Mouse (Mus musculus) thymus, postnatal 14 days (tissue): ENCODE results near the gene P3h3.
A peak's percentile ranks its signal among the peaks of the same experiment; 100 is the strongest.
"Not testable (repeated sequence)": the region's sequence is repeated elsewhere in the genome, so short reads cannot be mapped to it uniquely, and the experiment has no call there.

Experiments used
- DNase-seq: peaks from one replicate; pipeline ENCODE4 v3.0.0; 2021

The P3h3 gene

DNA sequence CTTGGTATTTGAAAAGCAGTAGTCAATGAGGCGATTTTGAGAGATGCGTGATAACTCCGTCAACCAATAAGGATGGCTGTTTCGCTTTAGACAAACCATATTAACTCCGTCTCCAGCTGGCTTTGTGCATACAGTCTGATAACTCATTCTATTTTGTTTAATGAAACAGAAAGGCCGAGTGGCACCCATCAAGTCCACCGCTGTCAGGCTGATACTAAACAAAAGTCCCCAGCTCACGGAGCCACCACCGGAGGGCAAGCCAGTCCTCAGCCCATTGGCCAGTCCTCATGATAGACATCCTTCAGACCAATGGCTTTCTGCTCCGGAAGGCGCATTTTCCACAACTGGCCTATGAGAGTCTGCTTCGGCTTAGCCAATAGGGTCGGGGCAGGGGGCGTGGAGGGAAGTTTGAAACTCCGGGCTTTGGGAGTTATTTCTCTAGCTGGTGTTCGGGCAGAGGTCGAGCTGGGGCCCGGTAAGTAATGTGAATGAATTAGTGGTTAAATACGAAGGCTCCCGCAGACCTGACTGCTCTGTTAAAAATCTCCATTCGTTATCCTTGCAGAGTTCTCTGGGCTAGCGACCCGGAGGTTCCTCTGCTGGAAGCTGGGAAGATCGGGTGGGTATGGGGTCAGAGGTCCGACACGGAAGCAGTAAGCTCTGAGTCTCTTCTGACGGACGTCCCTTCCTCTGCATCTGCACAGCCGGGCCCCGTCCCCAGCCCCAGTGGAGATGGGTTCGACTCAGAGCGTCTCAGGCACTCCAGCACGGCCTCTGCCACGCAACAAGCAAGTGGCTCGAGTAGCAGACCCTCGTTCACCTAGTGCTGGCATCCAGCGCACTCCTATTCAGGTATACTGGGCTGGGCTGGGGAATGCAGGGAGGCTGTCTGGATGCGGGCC is 27.5 kb downstream of the P3h3 start:
- DNase-seq: peak; percentile 93

- DNase-seq: peak; percentile 98
These were observed 28.4 kb downstream of the P3h3 start, which contains the start of the genes Usp5 and Cdca3 for GRCm38 (mm10) chr6:124828868-124829798. Usp5 (minus strand) TSS chr6:124829484. Cdca3 (plus strand) TSS chr6:124829547.

DNA sequence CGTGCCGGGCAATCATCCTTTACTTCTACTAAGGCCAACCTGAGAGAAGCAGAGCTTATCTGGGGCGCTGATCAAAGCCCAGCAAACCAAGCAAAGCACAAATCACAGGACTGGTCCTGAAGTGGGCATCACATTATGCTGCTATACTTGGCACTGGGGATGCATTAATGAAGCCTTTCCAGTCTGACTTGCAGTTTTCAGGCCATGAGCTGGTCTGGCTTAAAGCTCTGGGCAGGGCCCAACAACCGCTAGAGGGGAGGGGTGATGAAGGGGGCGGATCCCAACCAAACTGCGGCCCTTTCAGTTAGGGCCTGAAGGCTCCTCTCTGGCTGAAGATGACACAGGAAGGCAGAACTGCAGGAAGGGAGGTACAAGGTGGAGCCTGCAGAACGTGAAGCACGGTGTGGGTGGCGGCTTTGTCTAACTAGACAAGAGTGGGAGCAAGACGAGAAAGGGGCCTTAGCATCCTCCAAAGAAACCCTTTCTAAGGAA is 29.4 kb downstream of the P3h3 start:
- peak; percentile 56 for DNase-seq

- no peak for DNase-seq
These were observed 35.5 kb downstream of the P3h3 start for GRCm38 (mm10) chr6:124822049-124822448.

- DNase-seq: no peak
These were observed 36.7 kb downstream of the P3h3 start for GRCm38 (mm10) chr6:124820891-124821290.

DNA sequence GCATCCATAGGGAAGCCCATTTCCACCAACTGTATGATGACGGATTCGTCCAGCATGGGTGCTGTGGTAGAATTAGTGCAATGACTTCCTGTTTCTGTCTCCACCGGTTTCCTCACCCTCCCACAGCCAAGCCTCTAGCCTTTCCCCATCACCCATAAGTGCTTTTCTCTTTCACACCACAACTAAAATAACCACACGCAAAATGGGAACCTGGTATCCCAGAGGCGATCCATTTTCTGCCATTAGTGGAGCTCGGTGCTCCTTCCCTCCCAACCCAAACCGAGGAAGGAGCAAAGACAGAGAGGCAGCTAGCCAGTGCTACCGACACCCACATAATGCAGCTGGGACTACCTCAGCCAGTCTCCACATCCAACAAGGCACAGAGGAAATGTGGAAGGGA is 39.6 kb downstream of the P3h3 start:
- DNase-seq: no peak

- DNase-seq: no peak
These were observed 40.0 kb downstream of the P3h3 start for GRCm38 (mm10) chr6:124817563-124817962.

DNA sequence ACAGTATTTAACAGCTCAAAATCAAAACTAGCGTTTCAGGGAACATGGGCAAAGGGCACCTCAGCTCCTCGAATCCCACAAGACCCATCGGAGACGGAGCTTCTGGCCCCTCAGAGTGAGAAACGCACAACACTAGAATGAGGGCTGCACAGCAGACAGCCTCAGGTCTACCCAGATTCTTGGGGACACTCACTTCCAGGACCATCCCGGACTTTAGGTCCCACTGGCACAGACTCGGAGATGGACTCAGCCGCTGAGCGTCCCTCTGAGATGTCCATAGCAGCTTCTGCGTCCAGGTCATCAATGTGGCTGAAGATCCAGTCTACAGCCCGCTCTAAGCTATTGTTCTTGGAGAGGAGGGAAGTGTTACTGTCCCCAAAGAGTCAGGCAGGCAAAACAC is 40.4 kb downstream of the P3h3 start:
- DNase-seq: no peak

DNA sequence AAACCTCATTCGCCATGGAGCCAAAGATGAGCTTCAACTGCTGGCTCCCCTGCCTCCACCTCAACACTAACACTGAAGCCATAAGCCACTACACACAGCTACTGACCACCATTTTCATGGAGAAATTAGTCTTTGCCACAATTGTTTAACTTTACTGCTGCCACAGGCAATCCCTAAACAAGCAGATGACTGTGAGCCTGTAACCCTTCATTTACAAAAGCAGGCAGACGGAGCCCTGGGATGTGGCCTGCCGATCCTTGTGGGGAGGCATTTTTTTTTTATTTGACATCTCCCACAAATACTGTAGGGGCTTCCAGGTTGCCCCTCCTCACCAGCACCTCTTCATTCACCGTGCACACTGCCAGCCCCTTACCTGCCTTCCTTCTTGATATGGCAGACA is 40.9 kb downstream of the P3h3 start:
- DNase-seq: no peak

GRCm38 (mm10) chr6:124814858-124815774 is 42.4 kb downstream of the P3h3 start:
- DNase-seq: no peak

DNA sequence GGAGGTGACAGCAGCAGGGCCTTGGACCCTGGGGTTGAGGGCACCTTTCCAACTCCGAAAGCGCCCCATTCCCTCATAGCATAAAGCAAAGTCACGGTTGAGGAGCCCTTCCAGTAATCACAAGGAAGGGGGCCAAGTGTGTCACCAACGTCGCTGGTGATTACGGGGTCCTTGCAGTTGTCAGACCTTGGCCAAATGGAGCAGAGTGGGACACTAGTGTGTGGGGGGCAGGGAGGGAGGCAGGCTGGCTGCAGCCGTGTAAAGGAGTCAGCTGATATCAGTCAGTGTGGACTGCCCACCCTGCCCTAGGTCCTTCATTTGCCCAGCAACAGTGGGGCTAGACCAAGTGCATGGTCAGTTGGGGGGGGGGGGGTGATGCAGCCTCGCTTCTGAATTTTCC is 43.1 kb downstream of the P3h3 start:
- DNase-seq: no peak

DNA sequence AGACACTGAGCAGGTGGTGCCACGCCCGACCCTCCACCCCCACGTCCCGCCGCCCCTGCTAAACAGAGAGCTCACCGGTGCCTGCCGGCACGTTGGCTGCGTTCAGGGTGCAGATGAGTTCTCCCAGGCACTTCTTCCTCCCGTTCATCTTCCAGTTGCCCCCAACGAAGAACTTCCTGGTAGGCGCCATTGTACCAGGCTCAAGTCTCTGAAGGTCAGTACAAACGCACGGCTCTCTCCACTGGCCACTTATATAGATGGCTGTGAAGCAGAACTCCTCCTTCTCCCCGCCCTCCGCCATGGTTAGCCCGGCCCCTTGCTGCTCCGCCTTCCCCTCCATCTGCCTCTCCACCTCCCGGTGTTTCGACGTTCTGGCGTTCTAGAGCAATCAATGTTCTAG is 43.6 kb downstream of the P3h3 start, which contains the start of gene Tpi1:
Tpi1 (minus strand) TSS at position 364 of the 400 bp plus-strand sequence.
- DNase-seq: peak; percentile 84

- DNase-seq: peak; percentile 81
These were observed 44.1 kb downstream of the P3h3 start for GRCm38 (mm10) chr6:124813496-124813895.

GRCm38 (mm10) chr6:124812848-124813247 is 44.7 kb downstream of the P3h3 start:
- DNase-seq: no peak

DNA sequence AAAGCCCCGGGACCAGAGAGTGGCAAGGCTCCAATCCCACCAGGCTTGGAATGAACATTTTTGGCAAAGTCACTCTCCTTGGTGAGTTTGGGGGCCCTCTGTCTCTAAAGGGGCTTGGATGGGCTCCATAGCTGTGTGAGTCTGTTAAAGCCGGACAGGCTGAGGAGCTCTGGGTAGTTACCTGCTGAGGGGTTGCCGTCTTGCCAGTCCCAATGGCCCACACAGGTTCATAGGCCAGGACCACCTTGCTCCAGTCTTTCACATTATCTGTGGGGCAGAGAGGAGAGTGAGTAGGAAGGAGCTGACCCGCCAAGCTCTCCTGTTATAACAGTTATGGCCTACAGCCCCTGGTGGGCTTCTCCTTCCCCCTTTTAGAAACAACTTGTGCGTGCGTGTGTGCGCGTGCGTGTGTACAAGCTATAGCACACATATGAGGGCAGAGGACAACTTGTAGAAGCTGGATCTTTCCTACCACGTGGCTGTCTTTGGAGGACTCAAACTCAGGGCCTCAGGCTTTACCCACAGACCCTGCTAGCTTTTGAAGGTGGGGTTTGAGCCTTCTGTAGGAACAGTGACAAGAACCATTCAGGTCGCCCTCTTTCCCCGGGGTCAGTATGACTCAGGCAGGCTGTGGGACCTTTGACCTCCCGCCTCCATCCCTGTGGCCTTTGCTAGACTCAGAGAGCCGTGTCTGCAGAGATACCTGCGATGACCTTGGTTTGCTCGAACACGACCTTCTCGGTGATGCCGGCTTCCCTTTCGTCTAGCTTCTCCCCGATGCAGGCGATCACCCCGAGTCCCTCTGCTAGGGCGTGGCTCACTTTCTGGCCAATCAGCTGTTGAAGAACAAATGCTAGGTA is 45.6 kb downstream of the P3h3 start:
- no peak for DNase-seq

DNA sequence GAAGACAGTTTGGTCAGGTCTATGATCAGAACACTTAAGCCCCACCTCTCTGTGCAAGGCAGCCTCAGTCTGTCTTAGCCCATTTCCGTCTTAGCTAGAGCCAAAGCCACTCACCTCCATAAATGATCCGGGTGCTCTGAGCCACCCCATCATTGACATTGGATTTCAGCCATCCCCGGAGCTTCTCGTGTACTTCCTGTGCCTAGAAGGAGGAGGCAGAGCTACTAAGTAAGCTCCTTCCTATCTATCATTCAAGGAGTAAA is 46.2 kb downstream of the P3h3 start:
- DNase-seq: no peak

- not testable (repeated sequence) for DNase-seq
These were observed 46.8 kb downstream of the P3h3 start for GRCm38 (mm10) chr6:124810566-124811402.

GRCm38 (mm10) chr6:124809775-124810538 is 47.6 kb downstream of the P3h3 start:
- DNase-seq: no peak

GRCm38 (mm10) chr6:124809052-124809774 is 48.3 kb downstream of the P3h3 start:
- peak; percentile 73 for DNase-seq
